Mouse (Mus musculus): Measurements from ENCODE around the gene Cd300ld. TPM values are rescaled to one million over a fixed set of nuclear protein-coding genes. Genes with fewer than 3 reads are reported as not detected.

The Cd300ld gene
- polyA plus RNA-seq, 2 experiments = 0.63 to 0.89 TPM

DNA sequence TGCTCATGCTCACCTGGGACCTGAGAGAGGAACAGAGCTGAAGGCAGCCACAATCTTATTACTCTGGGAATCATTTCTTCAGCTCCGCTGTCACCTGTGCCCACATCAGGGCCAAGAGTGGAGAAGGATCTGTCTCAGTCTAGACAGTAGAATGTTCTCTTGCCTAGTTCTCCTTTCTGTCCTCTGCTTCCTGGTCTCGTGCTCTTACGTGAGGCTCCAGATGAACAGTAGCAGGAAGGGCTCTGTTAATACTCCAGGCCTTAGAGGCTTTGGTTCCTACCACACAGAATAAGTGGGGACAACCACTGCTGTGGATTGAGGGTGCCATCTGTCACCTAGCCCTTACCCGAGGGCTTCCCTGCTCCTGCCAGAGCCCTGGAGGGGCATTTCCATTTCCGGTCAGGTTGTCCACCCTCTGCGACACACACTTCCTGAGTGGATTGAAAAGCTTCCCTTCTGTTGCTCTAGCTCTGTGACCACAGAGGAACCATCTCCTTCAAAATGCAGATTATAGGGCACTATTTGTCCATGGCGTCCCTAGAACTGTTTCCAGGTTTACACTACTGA is 11.8 kb upstream of the Cd300ld start, which contains the start of gene Cd300c2:
TSS of gene Cd300c2 (minus strand) at position 407 of the 567 bp plus-strand sequence.
- ATAC-seq (ENCODE audit: insufficient read depth) (no peak), DNase-seq (ENCODE audit: low read depth in 3 of 3, low spot score in 3 of 3) (no peak)
- 29% methylated on average over 7 of the region's 7 CpGs for WGBS (ENCODE audit: insufficient replicate concordance)
- no peak for TF ChIP-seq CTCF (IDR thresholded peaks at IDR 0.05; ENCODE audit: low read depth)
- no peak for TF ChIP-seq EP300 (IDR thresholded peaks at IDR 0.05; ENCODE audit: low read depth)
- H3K4me1 ChIP-seq (replicated peaks; ENCODE audit: control insufficient read depth in 2 of 2, insufficient read depth in 2 of 2, low read length in 1 of 2) = no peaks in the 10 kb centered on the region
- no peak within 1 kb of the TSS for H3K9ac ChIP-seq (replicated peaks)
- no peak within 1 kb of the TSS for H3K27ac ChIP-seq
- H3K9me3 ChIP-seq (ENCODE audit: control insufficient read depth, low read length) = no peaks in the 10 kb centered on the region
- no peak within 1 kb of the TSS for H3K4me2 ChIP-seq (ENCODE audit: low read depth)
- H3K27me3 ChIP-seq (ENCODE audit: control insufficient read depth, insufficient read depth, low read length) = no peaks in the 10 kb centered on the region
- H3K4me3 ChIP-seq (ENCODE audit: insufficient read depth in 1 of 2, low read depth in 2 of 2, low read length in 2 of 2) = no peak within 1 kb of the TSS
- H3K36me3 ChIP-seq (replicated peaks; ENCODE audit: control insufficient read depth, insufficient read depth, low read depth) = no peaks in the 10 kb centered on the region

DNA sequence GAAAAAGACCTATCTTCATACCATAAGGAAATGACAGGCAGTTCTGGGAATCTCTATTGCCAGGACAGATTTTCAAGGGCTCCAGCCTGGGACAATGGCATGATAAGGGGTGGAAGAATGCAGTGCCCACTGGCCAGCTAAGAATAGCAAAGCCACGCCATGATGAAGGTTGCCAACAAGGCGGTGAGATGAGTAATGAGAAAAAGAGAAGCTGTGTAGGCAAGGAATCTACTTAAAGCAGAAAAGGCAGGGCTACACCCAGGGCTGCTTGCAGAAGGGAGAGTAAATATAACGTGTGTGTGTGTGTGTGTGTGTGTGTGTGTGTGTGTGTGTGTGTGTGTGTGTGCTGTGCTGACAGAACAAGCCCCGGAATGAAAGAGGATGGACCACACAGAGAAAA is 7.9 kb downstream of the Cd300ld start:
- H3K9me3 ChIP-seq (ENCODE audit: control insufficient read depth, low read length) = no peaks in the 10 kb centered on the region; the same call in 1 of the 2 replicates
- WGBS (ENCODE audit: insufficient replicate concordance) = 42% methylated on average over 4 of the region's 4 CpGs
- H3K27ac ChIP-seq = no peak overlapping the region
- no peaks in the 10 kb centered on the region for H3K27me3 ChIP-seq (ENCODE audit: control insufficient read depth, insufficient read depth, low read length)
- no peak for TF ChIP-seq EP300 (IDR thresholded peaks at IDR 0.05; ENCODE audit: low read depth)
- TF ChIP-seq CTCF (IDR thresholded peaks at IDR 0.05; ENCODE audit: low read depth) = no peak
- no peaks in the 10 kb centered on the region for H3K36me3 ChIP-seq (replicated peaks; ENCODE audit: control insufficient read depth, insufficient read depth, low read depth)
- ATAC-seq (ENCODE audit: insufficient read depth) (no peak), DNase-seq (ENCODE audit: low read depth in 3 of 3, low spot score in 3 of 3) (no peak)
- H3K4me2 ChIP-seq (ENCODE audit: low read depth) = no peak overlapping the region
- H3K9ac ChIP-seq (replicated peaks) = no peak overlapping the region
- no peak overlapping the region for H3K4me3 ChIP-seq (ENCODE audit: insufficient read depth in 1 of 2, low read depth in 2 of 2, low read length in 2 of 2)
- no peaks in the 10 kb centered on the region for H3K4me1 ChIP-seq (replicated peaks; ENCODE audit: control insufficient read depth in 2 of 2, insufficient read depth in 2 of 2, low read length in 1 of 2)

DNA sequence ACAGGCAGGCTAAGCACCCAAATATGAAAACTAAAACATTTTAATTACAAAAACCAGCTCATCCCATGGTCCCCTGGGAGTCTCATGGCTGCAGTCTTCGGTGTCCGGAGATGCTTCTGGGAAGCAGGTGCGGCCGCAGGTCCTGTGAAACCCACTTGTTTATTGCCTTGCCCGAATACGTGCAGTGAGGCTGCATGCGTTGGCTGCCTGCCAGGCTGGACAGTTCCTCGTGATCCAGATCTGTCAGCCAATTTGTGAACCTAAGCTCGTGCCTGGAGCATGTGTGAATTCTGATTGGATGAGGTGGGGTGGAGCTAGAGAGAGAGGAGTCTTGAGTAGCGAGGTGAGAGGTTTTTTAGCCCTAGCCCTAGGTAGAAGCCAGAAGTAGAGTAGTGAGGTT is 17.0 kb downstream of the Cd300ld start:
- Histone ChIP-seq H3K4me3 (ENCODE audit: insufficient read depth in 1 of 2, low read depth in 2 of 2, low read length in 2 of 2) (no peak overlapping the region), H3K27ac (no peak overlapping the region), H3K9ac (replicated peaks) (no peak overlapping the region), H3K9me3 (ENCODE audit: control insufficient read depth, low read length) (no peaks in the 10 kb centered on the region; the same call in 1 of the 2 replicates), H3K4me1 (replicated peaks; ENCODE audit: control insufficient read depth in 2 of 2, insufficient read depth in 2 of 2, low read length in 1 of 2) (no peaks in the 10 kb centered on the region), H3K27me3 (ENCODE audit: control insufficient read depth, insufficient read depth, low read length) (no peaks in the 10 kb centered on the region), H3K36me3 (replicated peaks; ENCODE audit: control insufficient read depth, insufficient read depth, low read depth) (no peaks in the 10 kb centered on the region), H3K4me2 (ENCODE audit: low read depth) (no peak overlapping the region)
- 70% methylated on average over 10 of the region's 10 CpGs for WGBS (ENCODE audit: insufficient replicate concordance)
- TF ChIP-seq CTCF (IDR thresholded peaks at IDR 0.05; ENCODE audit: low read depth) (no peak), EP300 (IDR thresholded peaks at IDR 0.05; ENCODE audit: low read depth) (no peak)
- ATAC-seq (ENCODE audit: insufficient read depth) (no peak), DNase-seq (ENCODE audit: low read depth in 3 of 3, low spot score in 3 of 3) (no peak)

DNA sequence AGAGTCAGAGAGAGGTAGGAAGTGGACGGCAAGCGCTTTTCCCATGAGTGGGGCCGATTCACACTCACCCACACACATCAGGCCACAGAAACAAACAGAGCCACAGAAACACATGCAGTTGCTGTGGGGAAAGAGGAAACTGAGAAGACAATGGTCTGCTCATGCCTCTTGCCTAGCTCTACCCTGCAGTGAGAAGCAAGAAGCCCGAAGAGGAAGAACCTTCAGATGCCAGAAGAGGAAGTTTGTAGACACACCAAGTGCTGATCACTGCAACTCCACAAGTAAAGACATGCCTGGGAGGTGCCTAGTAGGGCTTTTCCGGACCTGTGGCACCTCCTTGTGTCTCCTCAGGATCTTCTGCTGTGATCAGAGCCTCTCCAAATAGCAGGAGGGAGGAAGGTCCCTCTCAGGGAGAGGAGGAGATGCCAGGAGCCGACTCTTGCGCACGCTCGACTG is 20.9 kb downstream of the Cd300ld start, which contains the start of gene Cd300c:
TSS of gene Cd300c (minus strand) at position 406 of the 456 bp plus-strand sequence.
- ATAC-seq (ENCODE audit: insufficient read depth) = no peak

DNA sequence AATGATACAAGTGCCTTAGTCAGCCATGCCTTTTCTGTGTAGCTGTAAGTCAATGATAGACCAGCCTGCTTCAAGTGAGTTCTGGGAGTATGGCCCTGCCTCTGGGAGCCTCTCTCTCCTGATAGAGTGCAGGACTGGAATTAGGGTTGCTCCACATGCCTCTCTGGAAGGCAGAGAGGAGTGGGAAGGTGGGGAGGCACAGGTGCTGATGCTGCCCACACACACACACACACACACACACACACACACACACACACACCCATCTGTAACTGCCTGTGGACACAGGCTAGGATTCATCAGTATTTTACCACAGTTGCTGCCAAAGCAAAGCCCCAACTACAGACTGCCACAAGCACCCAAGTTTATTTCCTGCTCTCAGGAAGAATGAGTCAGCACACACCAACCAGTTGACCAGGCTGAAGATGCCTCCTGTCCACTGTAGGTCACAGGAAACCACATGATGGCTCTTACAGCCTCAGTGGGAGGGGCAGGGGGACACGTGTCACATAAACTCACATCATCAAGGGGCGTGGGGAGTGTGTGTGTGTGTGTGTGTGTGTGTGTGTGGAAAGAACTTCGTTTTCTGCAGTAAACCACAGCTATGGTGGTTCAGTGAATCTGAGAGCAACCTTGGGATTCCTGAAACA is 24.4 kb downstream of the Cd300ld start:
- Histone ChIP-seq H3K4me1 (replicated peaks; ENCODE audit: control insufficient read depth in 2 of 2, insufficient read depth in 2 of 2, low read length in 1 of 2) (peaks cover 0 to 4% of the 10 kb centered on the region in 2 experiments; a peak in 2 of 4 replicates), H3K4me3 (ENCODE audit: insufficient read depth in 1 of 2, low read depth in 2 of 2, low read length in 2 of 2) (no peak overlapping the region), H3K27me3 (ENCODE audit: control insufficient read depth, insufficient read depth, low read length) (no peaks in the 10 kb centered on the region), H3K9ac (replicated peaks) (no peak overlapping the region), H3K4me2 (ENCODE audit: low read depth) (no peak overlapping the region), H3K27ac (no peak overlapping the region), H3K36me3 (replicated peaks; ENCODE audit: control insufficient read depth, insufficient read depth, low read depth) (no peaks in the 10 kb centered on the region), H3K9me3 (ENCODE audit: control insufficient read depth, low read length) (no peaks in the 10 kb centered on the region)
- WGBS (ENCODE audit: insufficient replicate concordance) = 12% methylated on average over 3 of the region's 3 CpGs
- DNase-seq (ENCODE audit: low read depth in 3 of 3, low spot score in 3 of 3) (peak in 1 of 3 experiments; percentile 36), ATAC-seq (ENCODE audit: insufficient read depth) (peak; percentile 26; the same call in 1 of the 2 replicates)
- TF ChIP-seq CTCF (IDR thresholded peaks at IDR 0.05; ENCODE audit: low read depth) (no peak), EP300 (IDR thresholded peaks at IDR 0.05; ENCODE audit: low read depth) (no peak)

More for the DNA sequence above, 20.9 kb downstream of the Cd300ld start, which contains the start of gene Cd300c:
- no peak for DNase-seq (ENCODE audit: low read depth in 3 of 3, low spot score in 3 of 3)
- Histone ChIP-seq H3K4me3 (ENCODE audit: insufficient read depth in 1 of 2, low read depth in 2 of 2, low read length in 2 of 2) (no peak within 1 kb of the TSS), H3K9me3 (ENCODE audit: control insufficient read depth, low read length) (no peaks in the 10 kb centered on the region; the same call in 1 of the 2 replicates), H3K4me1 (replicated peaks; ENCODE audit: control insufficient read depth in 2 of 2, insufficient read depth in 2 of 2, low read length in 1 of 2) (no peaks in the 10 kb centered on the region), H3K27ac (no peak within 1 kb of the TSS), H3K9ac (replicated peaks) (no peak within 1 kb of the TSS), H3K4me2 (ENCODE audit: low read depth) (no peak within 1 kb of the TSS), H3K27me3 (ENCODE audit: control insufficient read depth, insufficient read depth, low read length) (no peaks in the 10 kb centered on the region), H3K36me3 (replicated peaks; ENCODE audit: control insufficient read depth, insufficient read depth, low read depth) (no peaks in the 10 kb centered on the region)
- TF ChIP-seq EP300 (IDR thresholded peaks at IDR 0.05; ENCODE audit: low read depth) = no peak
- TF ChIP-seq CTCF (IDR thresholded peaks at IDR 0.05; ENCODE audit: low read depth) = no peak
- WGBS (ENCODE audit: insufficient replicate concordance) = 51% methylated on average over 9 of the region's 9 CpGs
